Mouse (Mus musculus): ENCODE data around the gene Klhl22.

GRCm38 (mm10) chr16:17828229-17828628 is 68.8 kb downstream of the Klhl22 start:
- TF ChIP-seq POLR2A (IDR thresholded peaks at IDR 0.05; ENCODE audit: insufficient read length, low read depth) (no peak), SRF (IDR thresholded peaks at IDR 0.05; ENCODE audit: control insufficient read depth, insufficient read length, low read depth) (no peak), POLR2AphosphoS2 (IDR thresholded peaks at IDR 0.05; ENCODE audit: insufficient read length, low read depth) (no peak), TCF12 (IDR thresholded peaks at IDR 0.05; ENCODE audit: insufficient read depth, poor library complexity, severe bottlenecking) (no peak), REST (IDR thresholded peaks at IDR 0.05; ENCODE audit: insufficient read depth, insufficient read length) (no peak), MAX (IDR thresholded peaks at IDR 0.05; ENCODE audit: low read depth) (no peak)
